Mouse (Mus musculus): Measurements from ENCODE around the gene Phf13. TPM values are rescaled to one million over a fixed set of nuclear protein-coding genes. Genes with fewer than 3 reads are reported as not detected.

Gene Phf13
- polyA plus RNA-seq, 1 experiment: 9.3 TPM

DNA sequence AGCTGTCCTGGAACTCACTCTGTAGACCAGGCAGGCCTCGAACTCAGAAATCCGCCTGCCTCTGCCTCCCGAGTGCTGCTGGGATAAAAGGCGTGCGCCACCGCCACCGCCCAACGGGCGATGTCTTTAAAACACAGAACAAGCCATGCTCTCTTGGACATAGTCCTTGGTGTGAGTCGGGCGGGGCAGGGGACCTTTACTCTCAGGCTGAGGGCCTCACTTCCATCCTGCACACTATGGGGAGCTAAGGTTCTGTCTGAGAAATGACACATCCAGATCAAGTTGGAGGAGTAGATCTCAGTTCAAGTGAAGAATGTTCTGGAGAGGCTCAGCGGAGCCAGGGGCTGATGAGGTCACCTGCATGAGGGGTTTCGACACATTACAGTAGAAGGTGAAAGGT is 36.9 kb upstream of the Phf13 start:
- Histone ChIP-seq H3K27ac (ENCODE audit: insufficient read depth, low read length) (no peak overlapping the region), H3K4me3 (ENCODE audit: insufficient read depth, low read length) (no peak overlapping the region), H3K4me1 (ENCODE audit: control insufficient read depth, insufficient read depth, low read length) (no peaks in the 10 kb centered on the region)
- TF ChIP-seq POLR2A (IDR thresholded peaks at IDR 0.05; ENCODE audit: extremely low read depth, insufficient read depth, low read length) (no peak), CTCF (IDR thresholded peaks at IDR 0.05; ENCODE audit: extremely low read depth, insufficient read depth, low read length) (no peak)

- Histone ChIP-seq H3K4me1 (ENCODE audit: control insufficient read depth, insufficient read depth, low read length) (peaks cover 4% of the 10 kb centered on the region; the same call in 1 of the 2 replicates), H3K4me3 (ENCODE audit: insufficient read depth, low read length) (no peak overlapping the region)
- TF ChIP-seq CTCF (IDR thresholded peaks at IDR 0.05; ENCODE audit: extremely low read depth, insufficient read depth, low read length) (no peak), POLR2A (IDR thresholded peaks at IDR 0.05; ENCODE audit: extremely low read depth, insufficient read depth, low read length) (no peak)
These were observed 33.9 kb upstream of the Phf13 start for GRCm38 (mm10) chr4:152029997-152030396.

DNA sequence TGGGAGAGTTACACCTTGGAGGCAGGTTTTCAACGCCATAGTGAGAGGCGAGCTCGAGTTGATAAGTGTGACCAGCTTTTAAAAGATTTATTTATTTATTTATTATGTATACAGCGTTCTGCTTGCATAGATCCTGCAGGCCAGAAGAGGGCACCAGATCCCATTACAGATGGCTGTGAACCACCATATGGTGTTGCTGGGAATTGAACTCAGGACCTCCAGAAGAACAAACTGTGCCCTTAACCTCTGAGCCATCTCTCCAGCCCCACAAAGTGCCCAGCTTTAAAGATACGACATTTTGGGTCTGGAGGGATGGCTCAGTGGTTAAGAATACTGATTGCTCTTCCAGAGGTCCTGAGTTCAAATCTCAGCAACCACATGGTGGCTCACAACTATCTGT is 33.0 kb upstream of the Phf13 start:
- Histone ChIP-seq H3K4me3 (ENCODE audit: insufficient read depth, low read length) (peak overlapping the region; percentile 47; the same call in 1 of the 2 replicates), H3K27ac (ENCODE audit: insufficient read depth, low read length) (no peak overlapping the region), H3K4me1 (ENCODE audit: control insufficient read depth, insufficient read depth, low read length) (peaks cover 6% of the 10 kb centered on the region; the same call in 1 of the 2 replicates)
- TF ChIP-seq CTCF (IDR thresholded peaks at IDR 0.05; ENCODE audit: extremely low read depth, insufficient read depth, low read length) (no peak), POLR2A (IDR thresholded peaks at IDR 0.05; ENCODE audit: extremely low read depth, insufficient read depth, low read length) (no peak)

More at GRCm38 (mm10) chr4:152029997-152030396, 33.9 kb upstream of the Phf13 start:
- H3K27ac ChIP-seq (ENCODE audit: insufficient read depth, low read length): no peak overlapping the region

- Histone ChIP-seq H3K4me3 (ENCODE audit: insufficient read depth, low read length) (peak overlapping the region; percentile 47), H3K4me1 (ENCODE audit: control insufficient read depth, insufficient read depth, low read length) (peaks cover 6% of the 10 kb centered on the region; the same call in 1 of the 2 replicates), H3K27ac (ENCODE audit: insufficient read depth, low read length) (no peak overlapping the region)
- TF ChIP-seq POLR2A (IDR thresholded peaks at IDR 0.05; ENCODE audit: extremely low read depth, insufficient read depth, low read length): no peak
- TF ChIP-seq CTCF (IDR thresholded peaks at IDR 0.05; ENCODE audit: extremely low read depth, insufficient read depth, low read length): no peak
These were observed 32.4 kb upstream of the Phf13 start for GRCm38 (mm10) chr4:152028456-152028855.

DNA sequence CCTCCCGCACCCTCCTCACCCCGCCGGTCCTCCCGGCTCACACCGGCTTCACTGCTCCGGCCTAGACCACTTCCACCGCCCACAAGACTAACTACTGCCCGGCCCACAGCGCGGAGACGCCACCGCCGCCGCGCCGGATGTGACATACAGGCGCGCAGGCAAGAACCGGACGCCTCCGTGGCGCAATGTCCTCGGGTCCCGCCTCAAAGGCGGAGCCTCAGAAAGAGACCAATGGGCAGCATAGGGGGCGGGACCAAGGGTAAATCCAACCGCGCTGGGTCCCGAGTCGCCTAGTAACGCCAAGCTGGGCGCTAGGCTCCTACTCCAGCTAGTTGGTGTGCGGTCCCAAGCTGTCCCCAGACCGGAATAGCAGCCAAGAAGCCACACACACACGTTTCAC is 31.5 kb upstream of the Phf13 start, which contains the start of gene Zbtb48:
TSS of gene Zbtb48 (minus strand) at position 148 of the 400 bp plus-strand sequence.
- peaks cover 9% of the 10 kb centered on the region for H3K4me1 ChIP-seq (ENCODE audit: control insufficient read depth, insufficient read depth, low read length)
- H3K4me3 ChIP-seq (ENCODE audit: insufficient read depth, low read length): peak within 1 kb of the TSS; percentile 47
- TF ChIP-seq POLR2A (IDR thresholded peaks at IDR 0.05; ENCODE audit: extremely low read depth, insufficient read depth, low read length): peak; percentile 95
- no peak for TF ChIP-seq CTCF (IDR thresholded peaks at IDR 0.05; ENCODE audit: extremely low read depth, insufficient read depth, low read length)
- H3K27ac ChIP-seq (ENCODE audit: insufficient read depth, low read length): no peak within 1 kb of the TSS

DNA sequence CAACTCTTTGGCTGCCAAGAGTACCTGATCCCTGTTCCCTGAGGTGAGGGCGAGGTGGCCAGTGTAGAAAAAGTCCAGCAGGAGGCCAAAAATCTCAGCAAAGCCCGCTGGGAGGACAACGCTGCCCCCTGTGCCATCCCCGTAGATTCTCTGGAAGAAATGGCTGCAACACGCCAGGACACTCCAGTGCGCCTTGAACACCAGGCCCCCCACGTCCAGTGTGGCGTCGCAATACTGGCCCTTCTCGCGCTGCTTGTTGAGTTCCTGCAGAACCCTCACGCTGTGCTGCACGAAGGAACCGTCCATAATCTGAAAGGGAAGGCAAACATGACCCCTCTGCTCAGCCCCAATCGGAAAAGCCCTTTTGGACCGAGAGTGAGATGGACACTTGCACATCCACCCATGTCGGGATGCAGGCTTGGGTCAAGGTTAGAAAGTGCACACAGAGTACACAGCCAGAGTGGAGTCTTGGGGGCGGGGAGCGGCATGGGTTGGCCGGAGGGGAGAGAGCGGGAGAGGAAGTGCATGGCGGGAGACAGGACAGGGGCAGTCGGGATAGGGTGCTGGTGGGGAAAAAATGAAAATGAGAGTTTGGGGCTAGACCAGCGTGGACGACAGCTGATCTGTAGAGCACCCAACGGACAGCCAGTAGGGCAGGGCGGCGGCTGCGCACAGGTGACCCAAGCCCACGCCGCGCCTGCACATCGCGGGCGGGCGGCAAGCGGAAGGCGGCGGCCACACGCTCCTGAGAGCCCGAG is 30.9 kb upstream of the Phf13 start:
- H3K4me1 ChIP-seq (ENCODE audit: control insufficient read depth, insufficient read depth, low read length): peaks cover 9% of the 10 kb centered on the region
- H3K27ac ChIP-seq (ENCODE audit: insufficient read depth, low read length): no peak overlapping the region
- no peak for TF ChIP-seq POLR2A (IDR thresholded peaks at IDR 0.05; ENCODE audit: extremely low read depth, insufficient read depth, low read length)
- no peak for TF ChIP-seq CTCF (IDR thresholded peaks at IDR 0.05; ENCODE audit: extremely low read depth, insufficient read depth, low read length)
- H3K4me3 ChIP-seq (ENCODE audit: insufficient read depth, low read length): peak overlapping the region; percentile 47

DNA sequence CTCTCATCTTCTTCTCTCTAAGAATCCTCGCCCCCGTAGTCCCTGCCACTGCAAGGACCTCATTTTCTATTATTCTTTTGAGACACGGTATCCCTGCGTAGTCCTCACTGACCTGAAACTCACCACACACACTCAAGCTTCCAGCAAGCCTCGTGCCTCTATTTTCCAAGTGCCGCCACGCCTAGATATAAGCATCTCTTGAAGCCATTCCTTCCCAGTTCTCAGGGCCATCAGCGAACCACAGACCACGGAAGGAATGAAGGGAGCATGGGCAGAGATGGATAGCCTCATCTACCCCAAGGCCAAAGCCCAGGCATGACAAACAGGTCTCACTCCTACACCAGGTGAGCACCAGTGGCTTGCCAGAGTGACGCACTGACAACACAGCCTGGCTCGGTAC is 28.5 kb upstream of the Phf13 start:
- TF ChIP-seq POLR2A (IDR thresholded peaks at IDR 0.05; ENCODE audit: extremely low read depth, insufficient read depth, low read length): no peak
- TF ChIP-seq CTCF (IDR thresholded peaks at IDR 0.05; ENCODE audit: extremely low read depth, insufficient read depth, low read length): no peak
- Histone ChIP-seq H3K4me1 (ENCODE audit: control insufficient read depth, insufficient read depth, low read length) (peaks cover 9% of the 10 kb centered on the region), H3K4me3 (ENCODE audit: insufficient read depth, low read length) (no peak overlapping the region), H3K27ac (ENCODE audit: insufficient read depth, low read length) (no peak overlapping the region)

DNA sequence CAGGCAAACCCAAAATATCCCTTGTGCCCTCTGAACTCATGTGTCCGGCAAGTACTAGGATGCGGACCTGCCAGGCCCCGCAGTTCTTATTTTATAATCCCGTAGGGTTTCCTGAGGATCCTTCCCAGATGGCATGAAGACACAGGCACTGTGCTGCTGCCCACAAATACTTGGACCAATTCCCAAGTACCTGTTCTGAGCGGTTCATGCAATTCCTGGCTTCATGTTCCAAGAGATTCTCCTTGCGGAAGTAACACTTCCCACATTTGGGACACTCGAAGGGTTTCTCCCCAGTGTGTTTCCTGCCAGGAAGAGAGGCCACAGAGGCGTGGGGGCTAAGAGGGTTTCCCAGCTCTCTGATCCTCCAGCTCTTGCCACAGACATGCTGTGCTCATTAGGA is 26.4 kb upstream of the Phf13 start:
- no peak overlapping the region for H3K4me3 ChIP-seq (ENCODE audit: insufficient read depth, low read length)
- no peak overlapping the region for H3K27ac ChIP-seq (ENCODE audit: insufficient read depth, low read length)
- TF ChIP-seq POLR2A (IDR thresholded peaks at IDR 0.05; ENCODE audit: extremely low read depth, insufficient read depth, low read length): no peak
- no peak for TF ChIP-seq CTCF (IDR thresholded peaks at IDR 0.05; ENCODE audit: extremely low read depth, insufficient read depth, low read length)

GRCm38 (mm10) chr4:152021568-152022097 is 25.6 kb upstream of the Phf13 start:
- TF ChIP-seq POLR2A (IDR thresholded peaks at IDR 0.05; ENCODE audit: extremely low read depth, insufficient read depth, low read length): no peak
- no peak for TF ChIP-seq CTCF (IDR thresholded peaks at IDR 0.05; ENCODE audit: extremely low read depth, insufficient read depth, low read length)
- H3K4me1 ChIP-seq (ENCODE audit: control insufficient read depth, insufficient read depth, low read length): peaks cover 8% of the 10 kb centered on the region

More for the DNA sequence above, 26.4 kb upstream of the Phf13 start:
- peaks cover 9% of the 10 kb centered on the region for H3K4me1 ChIP-seq (ENCODE audit: control insufficient read depth, insufficient read depth, low read length)

GRCm38 (mm10) chr4:152020024-152020423 is 24.0 kb upstream of the Phf13 start:
- H3K27ac ChIP-seq (ENCODE audit: insufficient read depth, low read length): no peak overlapping the region
- H3K4me3 ChIP-seq (ENCODE audit: insufficient read depth, low read length): no peak overlapping the region
- TF ChIP-seq CTCF (IDR thresholded peaks at IDR 0.05; ENCODE audit: extremely low read depth, insufficient read depth, low read length) (no peak), POLR2A (IDR thresholded peaks at IDR 0.05; ENCODE audit: extremely low read depth, insufficient read depth, low read length) (no peak)
- peaks cover 6% of the 10 kb centered on the region for H3K4me1 ChIP-seq (ENCODE audit: control insufficient read depth, insufficient read depth, low read length)

More at GRCm38 (mm10) chr4:152021568-152022097, 25.6 kb upstream of the Phf13 start:
- no peak overlapping the region for H3K27ac ChIP-seq (ENCODE audit: insufficient read depth, low read length)
- H3K4me3 ChIP-seq (ENCODE audit: insufficient read depth, low read length): no peak overlapping the region
